Mouse (Mus musculus): Measurements from ENCODE around the gene Baz2a.

DNA sequence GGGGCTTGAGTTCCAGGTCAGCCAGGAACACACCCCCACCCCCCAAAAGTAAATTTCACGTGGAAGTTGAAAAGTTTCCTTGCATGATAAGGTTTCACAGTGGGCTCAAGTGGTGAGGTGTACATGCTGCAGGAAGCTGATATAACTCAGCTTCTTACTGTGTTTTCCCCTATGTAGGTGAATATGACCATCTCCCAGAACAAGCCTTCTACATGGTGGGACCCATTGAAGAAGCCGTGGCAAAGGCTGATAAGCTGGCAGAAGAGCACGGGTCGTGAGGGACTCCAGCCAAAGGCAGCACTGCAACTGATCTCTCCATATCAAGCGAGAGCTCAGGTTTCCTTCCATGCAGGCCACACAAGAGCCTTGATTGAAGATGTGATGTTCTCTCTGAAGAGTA is 1.5 kb upstream of the Baz2a start:
- TF ChIP-seq CTCF (IDR thresholded peaks at IDR 0.05; ENCODE audit: control insufficient read depth, insufficient read depth, insufficient replicate concordance, low read depth, low read length) (no peak), POLR2A (IDR thresholded peaks at IDR 0.05; ENCODE audit: control insufficient read depth, low read depth, low read length) (no peak)
